Mouse (Mus musculus): ENCODE measurements around the gene Ier2.

DNA sequence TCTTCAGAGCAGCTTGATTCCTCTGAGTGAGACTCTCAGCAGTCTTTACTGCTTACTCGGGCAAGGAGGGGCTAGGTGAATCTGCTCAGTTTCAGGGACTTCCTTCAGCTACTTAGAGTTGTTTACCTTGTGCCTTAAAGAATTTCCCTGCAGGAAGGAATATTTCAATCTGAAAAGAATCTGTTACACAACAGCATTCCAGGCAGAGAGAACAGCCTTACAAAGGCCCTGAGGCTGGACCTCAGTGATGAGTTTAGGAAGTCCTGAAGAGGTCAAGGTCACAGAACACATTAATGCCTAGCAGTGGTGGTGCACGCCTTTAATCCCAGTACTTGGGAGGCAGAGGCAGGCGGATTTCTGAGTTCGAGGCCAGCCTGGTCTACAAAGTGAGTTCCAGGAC lies 30.8 kb downstream of the Ier2 start:
- TF ChIP-seq FLI1 (IDR thresholded peaks at IDR 0.05; ENCODE audit: low read length) (no peak), GATA1 (IDR thresholded peaks at IDR 0.05; ENCODE audit: borderline replicate concordance, low read length) (no peak)
